Mouse (Mus musculus) layer of hippocampus, adult 11-12 months (tissue): Measurements from ENCODE around the gene Plekhg3.

Experiments used
- DNase-seq: peaks from one replicate; pipeline ENCODE4 v3.0.0; 2022; ENCODE audit warnings: low spot score

Gene Plekhg3

GRCm38 (mm10) chr12:76527245-76527881, 3.3 kb upstream of the Plekhg3 start:
- no peak for DNase-seq

- no peak for DNase-seq
Measured at GRCm38 (mm10) chr12:76528766-76529165, 1.9 kb upstream of the Plekhg3 start.

GRCm38 (mm10) chr12:76531986-76532925, 1.6 kb downstream of the Plekhg3 start:
- DNase-seq: no peak

GRCm38 (mm10) chr12:76532926-76533376, 2.3 kb downstream of the Plekhg3 start:
- DNase-seq: no peak

GRCm38 (mm10) chr12:76533377-76534222, 2.9 kb downstream of the Plekhg3 start:
- peak; percentile 60 for DNase-seq

GRCm38 (mm10) chr12:76534233-76534632, 3.5 kb downstream of the Plekhg3 start:
- DNase-seq: no peak

- no peak for DNase-seq
Measured at GRCm38 (mm10) chr12:76534641-76535283, 4.1 kb downstream of the Plekhg3 start.

- no peak for DNase-seq
Measured at GRCm38 (mm10) chr12:76535471-76535900, 4.8 kb downstream of the Plekhg3 start.

GRCm38 (mm10) chr12:76536591-76537153, 6.0 kb downstream of the Plekhg3 start:
- no peak for DNase-seq

GRCm38 (mm10) chr12:76537434-76537833, 6.7 kb downstream of the Plekhg3 start:
- DNase-seq: no peak

- no peak for DNase-seq
Measured at GRCm38 (mm10) chr12:76540169-76540568, 9.5 kb downstream of the Plekhg3 start.

GRCm38 (mm10) chr12:76540701-76541221, 10.1 kb downstream of the Plekhg3 start:
- no peak for DNase-seq

- no peak for DNase-seq
Measured at GRCm38 (mm10) chr12:76541475-76541874, 10.8 kb downstream of the Plekhg3 start.

- no peak for DNase-seq
Measured at GRCm38 (mm10) chr12:76541879-76542278, 11.2 kb downstream of the Plekhg3 start.

GRCm38 (mm10) chr12:76545786-76546370, 15.2 kb downstream of the Plekhg3 start:
- DNase-seq: no peak

GRCm38 (mm10) chr12:76546383-76547276, 15.9 kb downstream of the Plekhg3 start:
- DNase-seq: peak; percentile 54

- DNase-seq: no peak
Measured at GRCm38 (mm10) chr12:76547409-76548081, 16.9 kb downstream of the Plekhg3 start.

GRCm38 (mm10) chr12:76548082-76548423, 17.4 kb downstream of the Plekhg3 start:
- DNase-seq: no peak

GRCm38 (mm10) chr12:76549203-76549602, 18.5 kb downstream of the Plekhg3 start:
- DNase-seq: no peak
